11 mouse cellular contexts compared by ENCODE assay signal in the genomic region with DNA sequence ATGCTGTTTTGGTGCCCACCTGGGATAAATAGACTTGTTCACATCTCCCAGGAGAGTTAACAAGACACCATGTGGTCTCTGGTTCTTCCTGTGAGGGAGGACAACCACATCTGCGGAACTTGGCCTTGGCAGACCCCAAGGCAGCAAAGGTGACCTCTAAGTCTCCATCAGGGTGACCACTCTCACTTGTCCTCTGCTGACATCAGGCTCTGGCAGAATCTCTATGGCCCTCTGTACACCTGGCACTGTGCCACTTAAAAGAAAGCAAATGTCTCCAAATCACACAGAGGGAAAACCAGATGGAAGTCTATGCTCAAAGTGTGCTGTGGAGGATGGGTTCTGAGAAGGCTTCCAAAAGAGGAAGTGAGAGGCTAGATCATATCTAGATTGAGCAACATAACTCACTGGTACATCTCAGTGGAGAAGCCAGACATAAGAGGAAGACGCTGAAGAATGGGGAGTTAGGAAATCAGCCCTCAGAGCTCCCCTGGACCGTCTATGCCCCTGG. TPM values are rescaled to one million over a fixed set of nuclear protein-coding genes. Genes with fewer than 3 reads are reported as not detected.
DNase-seq lines count a peak whose midpoint lies in the region; ATAC-seq and TF ChIP-seq lines count a peak whose summit lies in the region.
"Had no signal": no experiment of that assay in that cellular context is flagged by ENCODE, and none has a peak within 500 bp of the region (broad histone marks: within the 10 kb centered on the region; RNA-seq: fewer than 3 reads in every experiment).

No protein-coding gene starts in this region.

- peak; percentile 83 for ATAC-seq in granulocyte monocyte progenitor cell, adult 5-6 weeks (replicated peaks; ENCODE audit: poor library complexity, severe bottlenecking)
- ATAC-seq in monocyte, adult 5-6 weeks (replicated peaks; ENCODE audit: insufficient number of reproducible peaks, low FRiP score, low TSS enrichment, poor library complexity, severe bottlenecking) = peak; percentile 79

- TF ChIP-seq CTCF in MEL (IDR thresholded peaks at IDR 0.05 in 2 of 3, conservative IDR thresholded peaks at IDR 0.05 in 1 of 3; ENCODE audit: control insufficient read depth in 1 of 3, insufficient read depth in 1 of 3, low read depth in 2 of 3, low read length in 3 of 3, poor library complexity in 1 of 3, severe bottlenecking in 1 of 3) = no peak

- H3K9ac ChIP-seq in MEL (ENCODE audit: control insufficient read depth, low read depth, low read length, poor library complexity, severe bottlenecking) = no peak overlapping the region
- H3K9ac ChIP-seq: embryonic facial prominence, embryonic 15.5 days; limb, embryonic 12.5 days had no signal

- H3K4me1 ChIP-seq in MEL (ENCODE audit: control insufficient read depth in 1 of 2, insufficient read depth in 2 of 2, low read length in 2 of 2) = peaks cover 0 to 7% of the 10 kb centered on the region in 2 experiments; a peak in 1 of 4 replicates
- H3K4me1 ChIP-seq: embryonic facial prominence, embryonic 15.5 days; limb, embryonic 12.5 days had no signal

- no peaks in the 10 kb centered on the region for H3K36me3 ChIP-seq in MEL (ENCODE audit: control insufficient read depth in 1 of 2, insufficient read depth in 2 of 2, low read length in 2 of 2)
- H3K36me3 ChIP-seq: embryonic facial prominence, embryonic 15.5 days; limb, embryonic 12.5 days had no signal

- peak; percentile 11 to 49 for DNase-seq in kidney, postnatal 25 days
- DNase-seq in kidney, adult 18-20 months = no peak
- peak; percentile 70 for DNase-seq in MEL (ENCODE audit: low read depth, low spot score)
- DNase-seq in left cerebral cortex, adult 9 months (ENCODE audit: low spot score in 2 of 2) = no peak
- DNase-seq in left cerebral cortex, adult 8-10 months (ENCODE audit: low spot score in 2 of 2) = no peak
- DNase-seq: cerebellum, adult 11-12 months had no signal

- TF ChIP-seq EP300 in MEL (IDR thresholded peaks at IDR 0.05; ENCODE audit: low read depth in 1 of 2, low read length in 2 of 2) = peak; percentile 53 to 83

- no peaks in the 10 kb centered on the region; a peak in 1 of 4 replicates for H3K27me3 ChIP-seq in MEL (ENCODE audit: control insufficient read depth in 1 of 2, insufficient read depth in 2 of 2, low read length in 2 of 2)
- H3K27me3 ChIP-seq: embryonic facial prominence, embryonic 15.5 days; limb, embryonic 12.5 days had no signal

- no peaks in the 10 kb centered on the region for H3K79me2 ChIP-seq in MEL (ENCODE audit: control insufficient read depth, insufficient read depth, low read length, poor library complexity)

- no peak overlapping the region for H3K27ac ChIP-seq in MEL (ENCODE audit: control insufficient read depth, low read depth, low read length)
- H3K27ac ChIP-seq: embryonic facial prominence, embryonic 15.5 days; limb, embryonic 12.5 days had no signal

- H3K9me3 ChIP-seq in MEL (replicated peaks; ENCODE audit: insufficient read depth, low read length) = no peaks in the 10 kb centered on the region
- H3K9me3 ChIP-seq: embryonic facial prominence, embryonic 15.5 days; limb, embryonic 12.5 days had no signal

- H3K4me3 ChIP-seq in MEL (ENCODE audit: control insufficient read depth in 1 of 2, insufficient read depth in 1 of 2, low read depth in 2 of 2, low read length in 2 of 2) = no peak overlapping the region
- H3K4me3 ChIP-seq: embryonic facial prominence, embryonic 15.5 days; limb, embryonic 12.5 days had no signal

- no peak for TF ChIP-seq POLR2A in MEL (IDR thresholded peaks at IDR 0.05; ENCODE audit: control insufficient read depth in 1 of 2, insufficient read depth in 1 of 2, low read depth in 1 of 2, low read length in 2 of 2, poor library complexity in 1 of 2)

- TF ChIP-seq RAD21 in MEL (IDR thresholded peaks at IDR 0.05; ENCODE audit: low read depth, low read length) = no peak

TF ChIP-seq in MEL, 35 proteins besides CTCF, POLR2A, EP300 and RAD21:
- TF ChIP-seq TCF12 (IDR thresholded peaks at IDR 0.05; ENCODE audit: low read depth, low read length) = no peak
- TF ChIP-seq GATA1 (IDR thresholded peaks at IDR 0.05; ENCODE audit: low read depth, low read length) = peak; percentile 80
- peak; percentile 22; the same call in 1 of the 2 replicates for TF ChIP-seq SMC3 (IDR thresholded peaks at IDR 0.05; ENCODE audit: low read depth, low read length)
- TF ChIP-seq CHD2 (IDR thresholded peaks at IDR 0.05; ENCODE audit: low read length) = peak; percentile 46; the same call in 1 of the 2 replicates
- no peak for TF ChIP-seq POLR2AphosphoS2 (IDR thresholded peaks at IDR 0.05; ENCODE audit: low read length)
- TF ChIP-seq POLR2AphosphoS5 (IDR thresholded peaks at IDR 0.05; ENCODE audit: borderline replicate concordance, low read depth, low read length) = no peak
- no peak for TF ChIP-seq USF2 (IDR thresholded peaks at IDR 0.05; ENCODE audit: borderline replicate concordance in 1 of 2, insufficient read depth in 1 of 2, low read depth in 1 of 2, low read length in 2 of 2)
- TF ChIP-seq ZMIZ1 (IDR thresholded peaks at IDR 0.05; ENCODE audit: low read depth, low read length) = no peak
- 0 out of 2 replicates have a peak, but pooled peaks have one; percentile 30 for TF ChIP-seq ETS1 (IDR thresholded peaks at IDR 0.05; ENCODE audit: low read depth, low read length)
- peak; percentile 29; the same call in 1 of the 2 replicates for TF ChIP-seq BHLHE40 (IDR thresholded peaks at IDR 0.05; ENCODE audit: borderline replicate concordance, low read depth, low read length)
- TF ChIP-seq UBTF (IDR thresholded peaks at IDR 0.05; ENCODE audit: borderline replicate concordance, insufficient read depth, low read depth, low read length) = no peak
- TF ChIP-seq NELFE (IDR thresholded peaks at IDR 0.05; ENCODE audit: low read depth, low read length) = no peak
- no peak for TF ChIP-seq USF1 (IDR thresholded peaks at IDR 0.05; ENCODE audit: low read depth, low read length)
- no peak for TF ChIP-seq JUND (IDR thresholded peaks at IDR 0.05; ENCODE audit: low read depth, low read length)
- no peak for TF ChIP-seq MAX (IDR thresholded peaks at IDR 0.05; ENCODE audit: low read length)
- 0 out of 2 replicates have a peak, but pooled peaks have one; percentile 40 for TF ChIP-seq RCOR1 (IDR thresholded peaks at IDR 0.05; ENCODE audit: low read depth, low read length)
- TF ChIP-seq HCFC1 (IDR thresholded peaks at IDR 0.05; ENCODE audit: low read depth, low read length) = no peak
- no peak for TF ChIP-seq ZC3H11A (IDR thresholded peaks at IDR 0.05; ENCODE audit: low read depth, low read length)
- TF ChIP-seq TBP (IDR thresholded peaks at IDR 0.05; ENCODE audit: low read depth, low read length) = peak; percentile 85
- TF ChIP-seq MEF2A (IDR thresholded peaks at IDR 0.05; ENCODE audit: extremely low read depth, insufficient replicate concordance, low read depth, low read length, poor library complexity, severe bottlenecking) = no peak
- TF ChIP-seq KAT2A (conservative IDR thresholded peaks at IDR 0.05; ENCODE audit: low read depth, low read length) = no peak

RNA-seq across cellular contexts. Expression of a gene that starts 1.2 kb away (rescaled TPM):
- 0.08 TPM in 1 of 2 replicates, not detected in the other for total RNA-seq in MEL (2012; rRNA removed)
- not detected for polyA plus RNA-seq in MEL (2012; ENCODE audit: insufficient read depth in 1 of 2, insufficient read length in 2 of 2, low read depth in 1 of 2, low replicate concordance in 2 of 2, missing spikeins in 1 of 2)
- 11.7 and 15.8 TPM in 2 replicates for total RNA-seq in granulocyte monocyte progenitor cell, adult 5-6 weeks (2014; fragmentation: Nextera tagmentation)
- 6.5 and 7.1 TPM in 2 replicates for total RNA-seq in granulocyte monocyte progenitor cell, adult 5-6 weeks (2017)
- 153 to 273 TPM (median 260 TPM) in 3 replicates for total RNA-seq in monocyte, adult 5-6 weeks (2017)
- not detected for total RNA-seq in left cerebral cortex, adult 8-10 months (2022)

RNA-seq across cellular contexts. Expression of a gene that starts 32.8 kb away (rescaled TPM):
- total RNA-seq in MEL (2012; rRNA removed) = 0.04 TPM in 1 of 2 replicates, not detected in the other
- polyA plus RNA-seq in MEL (2012; ENCODE audit: insufficient read depth in 1 of 2, insufficient read length in 2 of 2, low read depth in 1 of 2, low replicate concordance in 2 of 2, missing spikeins in 1 of 2) = under 1 TPM in 1 of 2 experiments, not detected in 1; 0.01 TPM
- total RNA-seq in granulocyte monocyte progenitor cell, adult 5-6 weeks (2014; fragmentation: Nextera tagmentation) = not detected in 2 replicates
- not detected in 2 replicates for total RNA-seq in granulocyte monocyte progenitor cell, adult 5-6 weeks (2017)
- total RNA-seq in monocyte, adult 5-6 weeks (2017) = not detected in 3 replicates
- not detected for total RNA-seq in left cerebral cortex, adult 8-10 months (2022)
- polyA plus RNA-seq: embryonic facial prominence, embryonic 15.5 days; intestine, embryonic 14.5 days; limb, embryonic 12.5 days had no signal

RNA-seq across cellular contexts. Expression of a gene that starts 57.4 kb away (rescaled TPM):
- 28.2 and 30.6 TPM in 2 replicates for total RNA-seq in MEL (2012; rRNA removed)
- polyA plus RNA-seq in MEL (2012; ENCODE audit: insufficient read depth in 1 of 2, insufficient read length in 2 of 2, low read depth in 1 of 2, low replicate concordance in 2 of 2, missing spikeins in 1 of 2) = 10 to 100 TPM in 1 of 2 experiments, not detected in 1; 26.1 TPM
- 34.4 and 35.7 TPM in 2 replicates for total RNA-seq in granulocyte monocyte progenitor cell, adult 5-6 weeks (2014; fragmentation: Nextera tagmentation)
- total RNA-seq in granulocyte monocyte progenitor cell, adult 5-6 weeks (2017) = 23.0 and 31.3 TPM in 2 replicates
- 14.6 to 36.2 TPM (median 26.4 TPM) in 3 replicates for total RNA-seq in monocyte, adult 5-6 weeks (2017)
- total RNA-seq in left cerebral cortex, adult 8-10 months (2022) = 10 to 100 TPM; 13.0 to 23.1 (median 19.1) TPM

Comparison
In these comparisons a context has a peak if more than half of its experiments do, and no peak if none do; other contexts are left out.
1. DNase-seq: peak in kidney, postnatal 25 days (2 of 2) and MEL (single experiment); none in kidney, adult 18-20 months (single experiment), left cerebral cortex, adult 9 months (0 of 2) and left cerebral cortex, adult 8-10 months (0 of 2).